Mouse (Mus musculus) heart, embryonic 15.5 days (tissue): ENCODE data around the gene Nfe2l2. TPM values are rescaled to one million over a fixed set of nuclear protein-coding genes. Genes with fewer than 3 reads are reported as not detected.
"Not testable (repeated sequence)": the region's sequence is repeated elsewhere in the genome, so short reads cannot be mapped to it uniquely, and the experiment has no call there.

Experiments used
- ATAC-seq: fragments of 200-750 bp; cut with Nextera tagmentation; replicated peaks from 2 replicates; pipeline ENCODE4 v1.8.0; 2017; ENCODE audit warnings: low read depth, moderate TSS enrichment; ENCODE audit not compliant: insufficient number of reproducible peaks, insufficient read depth, low FRiP score
- H3K27ac ChIP-seq: fragments of 300-500 bp; sonication (generic); 2 replicates; pipeline ENCODE4 v1.5.1; 2015; ENCODE audit warnings: mild to moderate bottlenecking, inconsistent platforms
- H3K27me3 ChIP-seq: fragments of 300-500 bp; sonication (generic); 2 replicates; pipeline ENCODE4 v1.6.1; 2015; ENCODE audit warnings: inconsistent platforms
- H3K36me3 ChIP-seq: fragments of 300-500 bp; sonication (generic); 2 replicates; pipeline ENCODE4 v1.6.1; 2015; ENCODE audit warnings: mild to moderate bottlenecking, inconsistent platforms
- H3K4me1 ChIP-seq: fragments of 300-500 bp; sonication (generic); replicated peaks from 2 replicates; pipeline ENCODE4 v1.6.1; 2015; ENCODE audit warnings: inconsistent platforms
- H3K4me2 ChIP-seq: fragments of 300-500 bp; sonication (generic); 2 replicates; pipeline ENCODE4 v1.6.1; 2015; ENCODE audit warnings: inconsistent platforms, mild to moderate bottlenecking, moderate library complexity
- H3K4me3 ChIP-seq: fragments of 300-500 bp; sonication (generic); 2 replicates; pipeline ENCODE4 v1.5.1; 2015; ENCODE audit warnings: mild to moderate bottlenecking, inconsistent platforms
- H3K9ac ChIP-seq: fragments of 300-500 bp; sonication (generic); 2 replicates; pipeline ENCODE4 v1.6.1; 2015; ENCODE audit warnings: mild to moderate bottlenecking, inconsistent platforms
- H3K9me3 ChIP-seq: fragments of 300-500 bp; sonication (generic); replicated peaks from 2 replicates; pipeline ENCODE4 v1.6.1; 2016; ENCODE audit warnings: inconsistent platforms
- WGBS: fragments of 180-500 bp; shearing (Covaris S2); methylation state at CpG from one replicate; pipeline ENCODE4 v1.1.7; 2015; ENCODE audit warnings: mixed read lengths; 5-methylcytosine and 5-hydroxymethylcytosine counted together
- polyA plus RNA-seq: library from polyadenylated mRNA; unstranded; fragments of >200 nt; fragmentation: Nextera tagmentation; extraction: Ambion mirVana; gene quantifications from 2 replicates; pipeline ENCODE4 v1.2.1, GENCODE M21; 2015

Gene Nfe2l2
- polyA plus RNA-seq, 1 experiment from 2014 or later: 49.4 TPM

- no peak overlapping the region for H3K4me2 ChIP-seq
- H3K27me3 ChIP-seq: no peaks in the 10 kb centered on the region
- H3K27ac ChIP-seq: peak overlapping the region; percentile 70
- no peaks in the 10 kb centered on the region for H3K36me3 ChIP-seq
- H3K9me3 ChIP-seq: no peaks in the 10 kb centered on the region
- no peak overlapping the region for H3K4me3 ChIP-seq
- 68% methylated on average over 9 of the region's 9 CpGs for WGBS
- 0 out of 2 replicates have a peak overlapping the region, but pooled peaks have one; percentile 4 for H3K9ac ChIP-seq
- ATAC-seq: no peak
- H3K4me1 ChIP-seq: peaks cover 75% of the 10 kb centered on the region
These were observed 8.6 kb downstream of the Nfe2l2 start for GRCm38 (mm10) chr2:75695676-75696350.

GRCm38 (mm10) chr2:75694926-75695325 is 9.5 kb downstream of the Nfe2l2 start:
- not testable (repeated sequence) for H3K36me3 ChIP-seq, H3K4me3 ChIP-seq, H3K27me3 ChIP-seq, H3K27ac ChIP-seq, ATAC-seq, H3K4me2 ChIP-seq, H3K9me3 ChIP-seq, H3K9ac ChIP-seq
- 82% methylated on average over 3 of the region's 3 CpGs for WGBS
- peaks cover 73% of the 10 kb centered on the region for H3K4me1 ChIP-seq

GRCm38 (mm10) chr2:75692369-75692768 is 12.1 kb downstream of the Nfe2l2 start:
- no peak overlapping the region for H3K9ac ChIP-seq
- ATAC-seq: peak; percentile 25; the same call in 1 of the 2 replicates
- H3K4me3 ChIP-seq: no peak overlapping the region
- H3K9me3 ChIP-seq: no peaks in the 10 kb centered on the region
- peak overlapping the region; percentile 54 for H3K27ac ChIP-seq
- WGBS: 79% methylated on average over 6 of the region's 6 CpGs
- H3K4me2 ChIP-seq: no peak overlapping the region
- H3K4me1 ChIP-seq: peaks cover 71% of the 10 kb centered on the region
- H3K27me3 ChIP-seq: no peaks in the 10 kb centered on the region
- no peaks in the 10 kb centered on the region for H3K36me3 ChIP-seq

- no peak for ATAC-seq
- H3K9ac ChIP-seq: no peak overlapping the region
- 35% methylated on average over 8 of the region's 8 CpGs for WGBS
- H3K27ac ChIP-seq: 0 out of 2 replicates have a peak overlapping the region, but pooled peaks have one; percentile 38
- no peaks in the 10 kb centered on the region for H3K9me3 ChIP-seq
- peaks cover 71% of the 10 kb centered on the region for H3K4me1 ChIP-seq
- H3K36me3 ChIP-seq: no peaks in the 10 kb centered on the region
- H3K27me3 ChIP-seq: no peaks in the 10 kb centered on the region
- H3K4me2 ChIP-seq: no peak overlapping the region
- no peak overlapping the region for H3K4me3 ChIP-seq
These were observed 13.1 kb downstream of the Nfe2l2 start for GRCm38 (mm10) chr2:75691316-75691715.

GRCm38 (mm10) chr2:75690656-75691055 is 13.8 kb downstream of the Nfe2l2 start:
- Histone ChIP-seq H3K4me1 (peaks cover 71% of the 10 kb centered on the region), H3K4me3 (no peak overlapping the region), H3K9me3 (no peaks in the 10 kb centered on the region), H3K4me2 (no peak overlapping the region), H3K27ac (no peak overlapping the region), H3K36me3 (no peaks in the 10 kb centered on the region), H3K27me3 (no peaks in the 10 kb centered on the region), H3K9ac (no peak overlapping the region)
- WGBS: 80% methylated on average over 4 of the region's 4 CpGs
- ATAC-seq: no peak

GRCm38 (mm10) chr2:75689482-75690158 is 14.8 kb downstream of the Nfe2l2 start:
- Histone ChIP-seq H3K9ac (no peak overlapping the region), H3K36me3 (no peaks in the 10 kb centered on the region), H3K27ac (peak overlapping the region; percentile 70)

GRCm38 (mm10) chr2:75688901-75689300 is 15.5 kb downstream of the Nfe2l2 start:
- peak overlapping the region; percentile 70; the same call in 1 of the 2 replicates for H3K27ac ChIP-seq
- WGBS: 85% methylated on average over 1 of the region's 1 CpGs
- no peak overlapping the region for H3K9ac ChIP-seq
- no peaks in the 10 kb centered on the region for H3K27me3 ChIP-seq
- H3K4me2 ChIP-seq: no peak overlapping the region
- no peak for ATAC-seq
- H3K9me3 ChIP-seq: no peaks in the 10 kb centered on the region
- peaks cover 77% of the 10 kb centered on the region for H3K4me1 ChIP-seq
- H3K36me3 ChIP-seq: no peaks in the 10 kb centered on the region
- no peak overlapping the region for H3K4me3 ChIP-seq

More at GRCm38 (mm10) chr2:75689482-75690158, 14.8 kb downstream of the Nfe2l2 start:
- 73% methylated on average over 10 of the region's 10 CpGs for WGBS
- Histone ChIP-seq H3K4me2 (no peak overlapping the region), H3K27me3 (no peaks in the 10 kb centered on the region), H3K4me1 (peaks cover 76% of the 10 kb centered on the region), H3K4me3 (no peak overlapping the region), H3K9me3 (no peaks in the 10 kb centered on the region)
- 0 out of 2 replicates have a peak, but pooled peaks have one; percentile 19 for ATAC-seq

- H3K27me3 ChIP-seq: no peaks in the 10 kb centered on the region
- no peak overlapping the region for H3K4me2 ChIP-seq
- peaks cover 75% of the 10 kb centered on the region for H3K4me1 ChIP-seq
- no peak overlapping the region for H3K9ac ChIP-seq
- no peak overlapping the region for H3K27ac ChIP-seq
- no peaks in the 10 kb centered on the region for H3K9me3 ChIP-seq
- no peaks in the 10 kb centered on the region for H3K36me3 ChIP-seq
- no peak for ATAC-seq
- 80% methylated on average over 10 of the region's 10 CpGs for WGBS
- no peak overlapping the region for H3K4me3 ChIP-seq
These were observed 17.2 kb downstream of the Nfe2l2 start for GRCm38 (mm10) chr2:75687040-75687749.

- 56% methylated on average over 6 of the region's 6 CpGs for WGBS
- Histone ChIP-seq H3K36me3 (no peaks in the 10 kb centered on the region), H3K4me2 (no peak overlapping the region), H3K9ac (no peak overlapping the region), H3K9me3 (no peaks in the 10 kb centered on the region), H3K27ac (peak overlapping the region; percentile 47), H3K4me3 (no peak overlapping the region), H3K27me3 (no peaks in the 10 kb centered on the region), H3K4me1 (peaks cover 78% of the 10 kb centered on the region)
- no peak for ATAC-seq
These were observed 19.0 kb downstream of the Nfe2l2 start for GRCm38 (mm10) chr2:75685458-75685861.

- ATAC-seq: no peak
- H3K4me3 ChIP-seq: no peak overlapping the region
- no peaks in the 10 kb centered on the region for H3K9me3 ChIP-seq
- peaks cover 75% of the 10 kb centered on the region for H3K4me1 ChIP-seq
- no peaks in the 10 kb centered on the region for H3K36me3 ChIP-seq
- WGBS: 78% methylated on average over 3 of the region's 3 CpGs
- H3K27me3 ChIP-seq: no peaks in the 10 kb centered on the region
- no peak overlapping the region for H3K4me2 ChIP-seq
- H3K9ac ChIP-seq: no peak overlapping the region
- no peak overlapping the region for H3K27ac ChIP-seq
These were observed 19.9 kb downstream of the Nfe2l2 start for GRCm38 (mm10) chr2:75684526-75684925.

GRCm38 (mm10) chr2:75682978-75683709 is 21.3 kb downstream of the Nfe2l2 start:
- Histone ChIP-seq H3K9ac (peak overlapping the region; percentile 23; the same call in 1 of the 2 replicates), H3K27ac (peak overlapping the region; percentile 88), H3K4me3 (no peak overlapping the region), H3K9me3 (no peaks in the 10 kb centered on the region), H3K4me2 (peak overlapping the region; percentile 41), H3K36me3 (peaks cover 9% of the 10 kb centered on the region; the same call in 1 of the 2 replicates), H3K27me3 (no peaks in the 10 kb centered on the region), H3K4me1 (peaks cover 66% of the 10 kb centered on the region)
- ATAC-seq: peak; percentile 50; the same call in 1 of the 2 replicates
- 42% methylated on average over 15 of the region's 15 CpGs for WGBS
